Mouse (Mus musculus) bone marrow, adult 2 months (tissue): ENCODE measurements around the gene Tepp.

ENCODE experiments used
- CTCF ChIP-seq: fragments of 200-500 bp; IDR thresholded peaks from 2 replicates; pipeline ENCODE4 v1.5.1; 2011; ENCODE audit warnings: low read length, control low read depth; ENCODE audit not compliant: control insufficient read depth, insufficient read depth
- POLR2A ChIP-seq: fragments of 200-500 bp; IDR thresholded peaks from 2 replicates; pipeline ENCODE4 v1.6.1; 2011; ENCODE audit warnings: low read depth, mild to moderate bottlenecking, control low read depth, low read length, borderline replicate concordance; ENCODE audit not compliant: control insufficient read depth

DNA sequence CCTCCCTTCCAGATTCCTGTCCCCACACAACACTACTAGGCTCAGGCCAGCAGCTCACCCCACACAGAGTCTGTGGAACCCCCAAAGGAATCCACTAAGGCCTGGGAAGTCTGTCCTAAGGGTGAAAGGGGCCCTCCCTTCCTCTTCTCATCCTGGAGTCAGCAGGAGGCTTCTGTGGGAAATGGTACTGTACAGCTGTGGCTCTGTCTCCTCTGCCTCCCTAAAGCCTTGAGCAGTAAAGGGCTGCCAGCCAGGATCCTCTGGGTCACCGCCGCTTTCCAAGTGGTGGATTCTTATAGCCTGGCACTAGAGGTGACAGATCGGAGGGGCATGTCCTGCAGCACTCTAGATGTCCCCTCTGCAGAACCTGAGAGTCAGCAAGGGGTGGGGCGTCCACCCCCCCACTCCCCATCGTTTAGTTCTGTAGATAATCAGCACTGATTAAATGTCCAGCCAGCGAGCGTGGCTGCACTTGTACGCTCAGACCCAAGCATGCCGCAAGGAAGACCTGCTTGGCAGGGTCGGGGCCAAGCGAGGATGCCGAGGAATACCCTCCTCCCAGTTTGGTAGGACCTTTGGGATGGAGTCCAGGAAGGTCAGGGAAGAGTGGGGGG, 63.1 kb downstream of the Tepp start:
- TF ChIP-seq CTCF (no peak), POLR2A (no peak)
